Comparison of ENCODE assay signal across 10 mouse cellular contexts in the genomic region with DNA sequence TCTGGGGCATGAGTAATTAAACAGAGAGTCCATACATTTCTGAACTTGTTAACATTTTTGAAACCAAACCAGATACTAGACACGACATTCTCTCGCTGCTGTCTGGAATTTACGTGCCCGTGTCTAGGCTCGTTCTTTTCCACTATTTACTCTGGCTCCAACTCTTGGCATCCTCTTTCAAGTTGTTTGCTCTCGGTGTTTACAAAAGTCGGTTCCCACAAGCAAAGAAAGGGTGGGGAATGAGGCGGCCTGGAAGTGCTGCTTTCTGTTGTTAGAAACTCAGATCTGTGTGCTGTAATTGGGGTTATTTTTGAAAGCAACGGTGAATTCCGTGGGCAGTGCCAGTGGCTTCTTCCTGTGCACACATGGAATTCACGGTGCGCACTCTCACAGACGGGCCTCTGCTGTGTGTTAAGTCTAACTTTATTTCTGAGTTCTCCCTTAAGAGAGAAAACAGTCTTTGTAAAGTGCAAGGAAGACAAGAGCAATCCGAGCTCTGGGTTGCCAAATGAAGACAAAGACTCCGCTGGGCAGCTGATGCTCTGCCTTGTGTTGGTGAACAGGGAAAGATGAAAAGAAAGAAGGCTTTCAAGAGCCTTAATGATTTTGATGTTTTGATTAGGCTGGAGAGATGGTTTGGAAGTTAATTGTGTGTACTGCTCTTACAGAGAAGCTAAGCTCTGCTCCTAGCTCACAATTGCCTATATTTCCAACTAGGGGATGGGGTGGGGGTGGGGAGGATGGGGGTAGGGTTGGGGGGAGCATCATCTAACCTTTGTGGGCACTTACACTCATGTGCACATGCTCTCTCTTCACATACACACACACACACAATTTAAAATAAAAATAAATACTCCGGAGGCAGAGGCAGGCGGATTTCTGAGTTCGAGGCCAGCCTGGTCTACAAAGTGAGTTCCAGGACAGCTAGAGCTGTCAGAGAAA.
A peak's percentile ranks its signal among the peaks of the same experiment; 100 is the strongest.
DNase-seq lines count a peak whose midpoint lies in the region; ATAC-seq and TF ChIP-seq lines count a peak whose summit lies in the region.
"Had no signal": no experiment of that assay in that cellular context is flagged by ENCODE, and none has a peak within 500 bp of the region (broad histone marks: within the 10 kb centered on the region; RNA-seq: fewer than 3 reads in every experiment).

No protein-coding gene starts in this region.

- peaks cover 2% of the 10 kb centered on the region for H3K36me3 ChIP-seq in heart, embryonic 16.5 days (ENCODE audit: control insufficient read depth, insufficient read depth)
- H3K36me3 ChIP-seq in heart, embryonic 12.5 days = peaks cover 40% of the 10 kb centered on the region
- H3K36me3 ChIP-seq in forebrain, embryonic 11.5 days (ENCODE audit: control insufficient read depth, insufficient read depth, low read length) = no peaks in the 10 kb centered on the region

- H3K9ac ChIP-seq in heart, embryonic 16.5 days (ENCODE audit: low read length) = no peak overlapping the region
- no peak overlapping the region for H3K9ac ChIP-seq in heart, embryonic 12.5 days
- no peak overlapping the region for H3K9ac ChIP-seq in forebrain, embryonic 11.5 days (ENCODE audit: low read length)

- TF ChIP-seq POLR2A in lung, adult 2 months (IDR thresholded peaks at IDR 0.05; ENCODE audit: borderline replicate concordance, extremely low read depth, low read depth, low read length) = no peak

- H3K4me2 ChIP-seq in heart, embryonic 16.5 days (ENCODE audit: low read depth, low read length) = no peak overlapping the region; the same call in 1 of the 2 replicates
- no peak overlapping the region for H3K4me2 ChIP-seq in heart, embryonic 12.5 days
- H3K4me2 ChIP-seq in forebrain, embryonic 11.5 days (ENCODE audit: low read depth, low read length, severe bottlenecking) = no peak overlapping the region

- DNase-seq in Muller cell, postnatal 12 days (ENCODE audit: inconsistent ontology term) = peak; percentile 90
- no peak for DNase-seq in forebrain, embryonic 11.5 days (ENCODE audit: low spot score)
- DNase-seq in lung, adult 2 months = peak; percentile 45
- no peak for DNase-seq in adrenal gland, adult (ENCODE audit: inconsistent age in 2 of 2, low spot score in 1 of 2)
- DNase-seq in right cerebral cortex, postnatal 14 days = no peak
- DNase-seq in layer of hippocampus, adult 11-12 months (ENCODE audit: low spot score) = no peak
- DNase-seq: adrenal gland, postnatal 36 days had no signal

- no peak for TF ChIP-seq CTCF in lung, adult 2 months (IDR thresholded peaks at IDR 0.05; ENCODE audit: insufficient read depth, low read length)

- H3K9me3 ChIP-seq in heart, embryonic 16.5 days (replicated peaks; ENCODE audit: control insufficient read depth, low read length) = no peaks in the 10 kb centered on the region
- no peaks in the 10 kb centered on the region for H3K9me3 ChIP-seq in heart, embryonic 12.5 days (replicated peaks)
- no peaks in the 10 kb centered on the region for H3K9me3 ChIP-seq in forebrain, embryonic 11.5 days (ENCODE audit: control insufficient read depth, low read length)

- WGBS in heart, embryonic 16.5 days = 65% methylated on average over 18 of the region's 18 CpGs
- WGBS in heart, embryonic 12.5 days = 69% methylated on average over 18 of the region's 18 CpGs
- 54% methylated on average over 18 of the region's 18 CpGs for WGBS in forebrain, embryonic 11.5 days
- WGBS in lung, adult 2 months = 32% methylated on average over 18 of the region's 18 CpGs

- H3K27ac ChIP-seq in heart, embryonic 16.5 days (ENCODE audit: low read length) = 0 out of 2 replicates have a peak overlapping the region, but pooled peaks have one; percentile 37
- H3K27ac ChIP-seq in heart, embryonic 12.5 days (ENCODE audit: poor library complexity, severe bottlenecking) = no peak overlapping the region
- H3K27ac ChIP-seq in forebrain, embryonic 11.5 days (ENCODE audit: low read depth, low read length) = no peak overlapping the region

- H3K4me3 ChIP-seq in heart, embryonic 16.5 days (ENCODE audit: low read length) = no peak overlapping the region
- no peak overlapping the region for H3K4me3 ChIP-seq in heart, embryonic 12.5 days
- no peak overlapping the region for H3K4me3 ChIP-seq in forebrain, embryonic 11.5 days (ENCODE audit: low read depth, low read length)
- H3K4me3 ChIP-seq in lung, adult 2 months (replicated peaks; ENCODE audit: extremely low read depth, low read depth, low read length) = no peak overlapping the region

- no peaks in the 10 kb centered on the region for H3K4me1 ChIP-seq in heart, embryonic 16.5 days (ENCODE audit: control insufficient read depth, insufficient read depth, low read length)
- no peaks in the 10 kb centered on the region for H3K4me1 ChIP-seq in heart, embryonic 12.5 days (replicated peaks)
- H3K4me1 ChIP-seq in forebrain, embryonic 11.5 days (replicated peaks; ENCODE audit: control insufficient read depth, insufficient read depth, low read length) = no peaks in the 10 kb centered on the region
- peaks cover 7% of the 10 kb centered on the region for H3K4me1 ChIP-seq in lung, adult 2 months (ENCODE audit: control insufficient read depth, insufficient read depth, low read length)

- ATAC-seq in heart, embryonic 16.5 days (replicated peaks; ENCODE audit: extremely low read depth, insufficient read depth, low FRiP score) = no peak
- no peak for ATAC-seq in heart, embryonic 12.5 days (ENCODE audit: insufficient number of reproducible peaks, low FRiP score)
- ATAC-seq in forebrain, embryonic 11.5 days (replicated peaks; ENCODE audit: low FRiP score) = peak; percentile 66
- ATAC-seq: CD4-positive, CD25-positive, alpha-beta regulatory T cell, adult 4 months had no signal

- H3K27me3 ChIP-seq in heart, embryonic 16.5 days (ENCODE audit: control insufficient read depth, insufficient read depth, low read length) = no peaks in the 10 kb centered on the region
- H3K27me3 ChIP-seq in heart, embryonic 12.5 days (replicated peaks) = no peaks in the 10 kb centered on the region
- no peaks in the 10 kb centered on the region for H3K27me3 ChIP-seq in forebrain, embryonic 11.5 days (ENCODE audit: control insufficient read depth, insufficient read depth, low read length)

Comparison
In these comparisons a context has a peak if more than half of its experiments do, and no peak if none do; other contexts are left out.
1. DNase-seq: peak in Muller cell, postnatal 12 days (single experiment) and lung, adult 2 months (single experiment); none in forebrain, embryonic 11.5 days (single experiment), adrenal gland, adult (0 of 2), right cerebral cortex, postnatal 14 days (single experiment) and layer of hippocampus, adult 11-12 months (single experiment).